Mouse (Mus musculus): ENCODE results near the gene Slc22a21.
A peak's percentile ranks its signal among the peaks of the same experiment; 100 is the strongest.

Gene Slc22a21

DNA sequence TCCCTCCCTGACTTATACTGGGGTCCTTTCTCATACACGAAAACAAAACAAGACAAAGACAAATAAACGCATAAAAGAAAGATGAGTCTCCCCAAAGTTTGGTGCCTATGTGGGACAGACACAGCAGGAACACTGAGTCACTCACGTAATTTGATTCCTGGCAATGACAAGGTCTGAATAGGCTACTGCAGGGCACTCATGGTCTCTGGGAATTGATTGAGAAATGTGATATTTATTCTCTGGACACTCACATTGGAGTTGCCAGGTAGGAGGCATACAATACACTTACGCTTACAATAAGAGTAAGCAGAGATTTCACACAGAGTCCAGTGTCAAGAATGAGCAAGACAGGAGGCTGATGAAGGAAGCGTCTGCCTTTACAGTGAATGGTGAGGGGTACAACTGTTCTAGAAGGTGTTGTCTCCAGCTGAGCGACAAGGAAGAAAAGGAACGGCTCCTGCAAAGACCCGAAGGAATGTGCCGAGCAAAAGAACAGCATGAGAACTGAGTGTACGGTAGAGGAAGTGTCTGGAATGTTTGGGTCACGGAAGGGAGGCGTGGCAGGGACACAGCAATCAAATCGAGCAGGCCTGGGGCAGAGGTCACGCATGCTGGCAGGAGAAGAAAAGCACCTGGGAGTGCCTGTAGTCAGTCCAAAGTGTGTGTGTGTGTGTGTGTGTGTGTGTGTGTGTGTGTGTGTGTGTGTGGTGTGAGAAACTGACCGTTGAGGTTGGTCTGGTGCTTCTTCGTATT, 76.2 kb downstream of the Slc22a21 start:
- DNase-seq (ENCODE audit: low spot score in 2 of 2): peak; percentile 50 to 74

DNA sequence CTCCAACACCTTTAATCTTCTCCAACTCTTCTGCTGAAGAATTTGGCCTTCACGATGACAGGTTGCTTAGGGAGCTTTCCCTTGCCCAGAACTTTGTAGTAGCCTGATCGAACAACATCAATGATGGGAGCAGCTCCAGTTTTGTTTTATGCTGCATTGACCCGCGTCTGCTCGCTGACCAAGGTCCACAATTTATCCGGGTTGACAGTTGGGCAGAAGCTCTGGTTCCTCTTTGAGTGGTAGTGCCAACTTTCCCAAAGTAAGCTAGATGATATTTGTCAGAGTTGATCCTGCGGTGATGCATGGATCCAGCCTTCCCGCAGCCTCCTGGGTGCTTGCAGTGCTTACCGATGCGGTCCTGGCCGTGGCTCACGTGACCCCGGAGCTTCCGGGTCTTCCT, 77.4 kb downstream of the Slc22a21 start:
- DNase-seq (ENCODE audit: low spot score in 2 of 2): no peak

DNA sequence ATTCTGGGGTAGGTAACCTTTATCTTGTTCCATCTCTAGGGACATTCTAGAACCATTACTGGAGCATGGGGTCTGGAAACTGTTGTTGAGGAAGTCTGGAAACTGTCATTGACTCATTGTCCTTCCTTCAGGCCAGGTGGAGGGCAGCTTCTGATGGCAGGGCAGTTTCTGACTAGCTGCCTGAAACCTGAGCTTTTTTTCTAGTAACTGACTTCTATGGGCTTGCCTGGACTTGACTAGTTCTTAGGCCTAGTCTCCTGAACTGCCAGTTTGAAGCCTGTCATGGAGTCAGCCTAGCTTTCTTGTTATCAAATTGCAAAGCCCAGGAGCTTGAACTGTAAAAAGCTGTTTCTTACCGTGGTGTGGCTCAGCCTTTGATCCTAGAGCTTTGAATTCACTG, 79.1 kb downstream of the Slc22a21 start:
- DNase-seq (ENCODE audit: low spot score in 2 of 2): no peak

DNA sequence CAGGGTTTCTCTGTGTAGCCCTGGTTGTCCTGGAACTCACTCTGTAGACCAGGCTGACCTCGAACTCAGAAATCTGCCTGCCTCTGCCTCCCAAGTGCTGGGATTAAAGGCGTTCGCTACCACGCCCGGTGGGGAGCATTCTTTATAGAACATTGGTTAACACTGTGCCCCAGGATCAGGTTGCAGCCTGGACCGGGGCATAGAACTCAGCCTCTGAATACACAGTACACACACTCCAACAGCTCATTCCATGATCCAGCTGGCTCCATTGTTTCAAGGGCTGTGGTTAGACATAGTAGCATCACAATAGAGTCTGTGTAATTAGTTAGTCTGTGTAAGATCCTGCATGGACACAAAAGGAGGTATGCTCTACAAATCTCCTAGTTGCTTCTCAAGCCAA, 80.2 kb downstream of the Slc22a21 start:
- DNase-seq (ENCODE audit: low spot score in 2 of 2): no peak
